Mouse (Mus musculus) forebrain, embryonic 11.5 days (tissue): ENCODE results near the gene Bap1. TPM values are rescaled to one million over a fixed set of nuclear protein-coding genes. Genes with fewer than 3 reads are reported as not detected.

Experiments
- ATAC-seq: fragments of 200-750 bp; cut with Nextera tagmentation; replicated peaks from 2 replicates; pipeline ENCODE4 v1.8.0; 2017; ENCODE audit warnings: moderate TSS enrichment; ENCODE audit not compliant: low FRiP score
- DNase-seq: peaks from one replicate; pipeline ENCODE4 v3.0.0-alpha.2; 2017; ENCODE audit warnings: low spot score
- H3K27ac ChIP-seq: fragments of 300-500 bp; sonication (generic); 2 replicates; pipeline ENCODE4 v1.5.1; 2014; ENCODE audit warnings: low read depth, low read length
- H3K27me3 ChIP-seq: fragments of 300-500 bp; sonication (generic); 2 replicates; pipeline ENCODE4 v1.6.1; 2014; ENCODE audit warnings: mild to moderate bottlenecking, low read length, mixed read lengths; ENCODE audit not compliant: control insufficient read depth, insufficient read depth
- H3K36me3 ChIP-seq: fragments of 300-500 bp; sonication (generic); 2 replicates; pipeline ENCODE4 v1.6.1; 2014; ENCODE audit warnings: mild to moderate bottlenecking, low read length, moderate library complexity, mixed read lengths; ENCODE audit not compliant: control insufficient read depth, insufficient read depth
- H3K4me1 ChIP-seq: fragments of 300-500 bp; sonication (generic); replicated peaks from 2 replicates; pipeline ENCODE4 v1.6.1; 2014; ENCODE audit warnings: low read length, mixed read lengths; ENCODE audit not compliant: control insufficient read depth, insufficient read depth
- H3K4me2 ChIP-seq: fragments of 300-500 bp; sonication (generic); 2 replicates; pipeline ENCODE4 v1.6.1; 2014; ENCODE audit warnings: low read depth, mild to moderate bottlenecking, low read length, moderate library complexity, mixed read lengths; ENCODE audit not compliant: severe bottlenecking
- H3K4me3 ChIP-seq: fragments of 300-500 bp; sonication (generic); 2 replicates; pipeline ENCODE4 v1.5.1; 2014; ENCODE audit warnings: low read depth, low read length
- H3K9ac ChIP-seq: fragments of 300-500 bp; sonication (generic); 2 replicates; pipeline ENCODE4 v1.6.1; 2014; ENCODE audit warnings: low read length
- H3K9me3 ChIP-seq: fragments of 300-500 bp; sonication (generic); 2 replicates; pipeline ENCODE4 v1.6.1; 2016; ENCODE audit warnings: low read length, mixed read lengths; ENCODE audit not compliant: control insufficient read depth
- WGBS: fragments of 180-500 bp; shearing (Covaris S2); extraction: QIAGEN DNeasy Blood & Tissue Kit; methylation state at CpG from one replicate; pipeline ENCODE4 v1.1.7; 2014; 5-methylcytosine and 5-hydroxymethylcytosine counted together
- polyA plus RNA-seq: library from polyadenylated mRNA; unstranded; fragments of >200 nt; fragmentation: Nextera tagmentation; extraction: Ambion mirVana; gene quantifications from 2 replicates; pipeline ENCODE4 v1.2.1, GENCODE M21; 2014

Gene Bap1
- polyA plus RNA-seq, 1 experiment from 2014 or later = 121 TPM

DNA sequence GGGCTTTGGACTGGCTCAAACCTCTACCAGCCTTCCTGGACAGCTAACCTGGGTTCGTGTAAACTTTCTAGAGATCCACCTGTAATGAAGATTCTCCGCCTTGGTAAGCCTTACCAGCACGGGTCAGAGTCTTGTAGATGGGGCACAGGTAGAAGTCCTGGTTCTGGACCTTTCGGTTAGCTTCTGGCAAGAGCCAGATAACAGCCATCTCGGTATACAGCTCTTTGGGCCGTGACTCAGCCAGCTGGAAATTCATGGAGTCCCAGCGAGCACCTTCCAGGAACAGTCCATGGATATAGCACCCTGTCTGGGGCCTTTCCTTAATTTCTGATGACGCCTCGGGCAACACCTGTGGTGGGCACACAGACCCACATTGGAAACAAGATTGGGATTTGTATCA is 9.7 kb downstream of the Bap1 start:
- Histone ChIP-seq H3K9me3 (no peaks in the 10 kb centered on the region), H3K4me1 (no peaks in the 10 kb centered on the region), H3K27ac (no peak overlapping the region), H3K9ac (no peak overlapping the region), H3K27me3 (no peaks in the 10 kb centered on the region), H3K4me3 (no peak overlapping the region), H3K4me2 (no peak overlapping the region), H3K36me3 (peaks cover 24% of the 10 kb centered on the region)
- DNase-seq (no peak), ATAC-seq (no peak)
- WGBS = 94% methylated on average over 9 of the region's 9 CpGs

DNA sequence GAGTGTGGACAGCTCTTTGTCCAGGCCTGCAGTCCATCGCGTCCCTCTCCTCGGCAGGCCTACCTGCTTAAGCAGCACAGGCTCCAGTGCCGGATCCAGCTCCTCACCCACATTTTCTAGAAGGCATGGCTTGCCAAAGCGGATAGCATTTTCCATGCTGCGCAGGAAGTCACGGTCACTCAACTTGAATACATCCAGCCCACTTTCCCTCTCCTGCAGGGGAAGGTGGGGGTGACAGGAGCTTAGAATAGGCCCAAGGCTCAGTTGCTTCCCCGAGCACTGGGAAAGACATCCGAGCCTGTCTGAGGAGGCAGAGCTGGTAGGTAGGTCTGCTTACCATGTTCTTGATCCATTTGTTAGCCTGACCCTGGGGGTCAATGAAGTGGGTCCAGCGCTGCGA is 16.4 kb downstream of the Bap1 start:
- Histone ChIP-seq H3K4me3 (no peak overlapping the region), H3K36me3 (no peaks in the 10 kb centered on the region), H3K9ac (no peak overlapping the region), H3K4me2 (no peak overlapping the region), H3K27ac (no peak overlapping the region), H3K27me3 (no peaks in the 10 kb centered on the region), H3K9me3 (no peaks in the 10 kb centered on the region), H3K4me1 (peaks cover 20% of the 10 kb centered on the region; the same call in 1 of the 2 replicates)
- ATAC-seq (no peak), DNase-seq (no peak)
- WGBS = 93% methylated on average over 11 of the region's 11 CpGs

DNA sequence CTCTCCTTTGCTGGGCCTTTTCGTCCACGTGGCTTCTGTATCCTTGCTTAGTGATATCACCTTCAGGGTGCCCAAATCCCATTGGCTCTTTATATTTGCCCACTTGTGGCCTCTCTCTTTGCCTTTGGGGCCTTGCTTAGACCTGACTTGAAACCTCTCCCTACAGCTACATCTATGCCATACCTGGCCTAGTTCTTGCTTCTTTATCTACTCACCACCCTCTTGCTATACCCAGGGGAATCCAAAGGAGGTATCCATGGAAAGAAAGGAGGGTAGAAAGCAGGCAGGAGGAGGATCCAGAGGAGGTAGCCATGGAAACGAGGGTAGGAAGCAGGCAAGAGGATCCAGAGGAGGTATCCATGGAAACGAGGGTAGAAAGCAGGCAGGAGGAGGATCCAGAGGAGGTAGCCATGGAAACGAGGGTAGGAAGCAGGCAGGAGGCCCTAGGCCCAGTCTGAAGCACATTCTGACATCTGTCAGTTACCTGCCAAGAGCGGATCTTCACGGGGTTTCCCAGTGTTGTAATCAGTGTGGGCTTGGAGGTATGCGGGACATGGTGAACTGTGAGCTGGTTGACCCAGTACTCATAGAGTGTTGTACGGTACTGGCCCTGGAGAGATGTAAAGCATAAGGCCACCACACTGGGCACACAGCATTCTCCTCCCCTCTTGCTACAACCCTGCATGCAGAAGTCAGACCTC is 17.2 kb downstream of the Bap1 start:
- Histone ChIP-seq H3K4me3 (no peak overlapping the region; the same call in 1 of the 2 replicates), H3K9me3 (no peaks in the 10 kb centered on the region), H3K27ac (peak overlapping the region; percentile 59), H3K9ac (no peak overlapping the region), H3K27me3 (no peaks in the 10 kb centered on the region), H3K36me3 (no peaks in the 10 kb centered on the region), H3K4me1 (peaks cover 20% of the 10 kb centered on the region; the same call in 1 of the 2 replicates), H3K4me2 (peak overlapping the region; percentile 24; the same call in 1 of the 2 replicates)
- WGBS = 46% methylated on average over 9 of the region's 9 CpGs
- DNase-seq = no peak
- peak; percentile 38 for ATAC-seq

DNA sequence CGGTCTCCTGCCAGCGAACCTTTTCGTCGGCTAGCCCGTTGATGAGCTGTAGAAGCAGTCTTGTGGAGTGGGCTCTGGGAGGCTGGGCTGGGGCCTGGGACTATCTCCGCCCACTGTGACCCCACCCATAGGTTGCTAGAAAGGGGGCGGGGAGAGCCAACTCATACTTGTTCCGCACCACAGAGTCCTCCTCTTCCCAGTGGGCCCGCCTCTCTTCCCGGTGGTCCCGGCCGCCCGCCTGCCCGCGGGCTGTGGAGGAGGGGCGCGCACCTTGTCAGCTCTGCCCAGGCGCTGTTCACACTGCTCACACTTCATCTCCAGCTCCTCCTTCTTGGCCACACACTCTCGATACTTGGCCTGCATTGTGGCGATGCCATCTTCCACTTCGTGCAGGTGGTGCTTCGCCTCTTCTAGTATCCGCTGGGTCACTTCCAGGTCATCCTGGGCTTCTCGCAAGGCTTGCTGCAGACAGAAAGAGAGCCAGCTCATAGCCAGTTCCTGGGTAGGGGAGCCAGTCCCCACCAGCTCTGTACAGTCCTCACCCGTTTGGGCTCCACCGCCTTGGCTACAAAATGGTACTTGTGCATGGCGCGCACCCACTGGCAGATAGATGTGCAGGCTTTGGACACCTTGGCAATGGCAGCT is 18.3 kb downstream of the Bap1 start:
- DNase-seq = peak; percentile 89
- Histone ChIP-seq H3K9me3 (no peaks in the 10 kb centered on the region), H3K27ac (peak overlapping the region; percentile 59; the same call in 1 of the 2 replicates), H3K4me1 (peaks cover 20% of the 10 kb centered on the region; the same call in 1 of the 2 replicates), H3K4me2 (peak overlapping the region; percentile 49), H3K9ac (peak overlapping the region; percentile 37; the same call in 1 of the 2 replicates), H3K36me3 (no peaks in the 10 kb centered on the region), H3K4me3 (peak overlapping the region; percentile 18), H3K27me3 (no peaks in the 10 kb centered on the region)
- ATAC-seq = peak; percentile 85
- WGBS = 14% methylated on average over 28 of the region's 28 CpGs

DNA sequence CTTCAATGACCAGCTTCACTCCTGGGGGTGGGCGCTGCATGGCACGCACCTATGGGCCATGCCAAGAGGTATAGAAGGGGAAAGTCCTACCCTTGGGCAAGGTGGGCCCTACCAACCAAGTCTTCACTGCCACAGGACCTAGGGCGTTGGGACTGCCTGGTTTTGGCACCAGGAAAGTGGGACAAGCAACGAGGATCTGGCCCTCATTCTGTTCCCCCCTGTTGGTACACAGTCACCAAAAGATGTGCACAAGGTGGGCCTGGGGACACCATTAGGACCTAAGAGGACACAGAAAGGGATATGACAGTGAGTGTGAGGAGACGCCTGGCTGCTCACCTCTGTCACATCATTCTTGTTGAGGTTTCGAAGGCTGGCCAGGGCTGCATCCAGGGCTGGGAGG is 19.9 kb downstream of the Bap1 start:
- DNase-seq = no peak
- Histone ChIP-seq H3K27ac (no peak overlapping the region), H3K36me3 (no peaks in the 10 kb centered on the region), H3K4me1 (peaks cover 20% of the 10 kb centered on the region; the same call in 1 of the 2 replicates), H3K9ac (no peak overlapping the region), H3K9me3 (no peaks in the 10 kb centered on the region), H3K27me3 (no peaks in the 10 kb centered on the region), H3K4me3 (no peak overlapping the region), H3K4me2 (no peak overlapping the region)
- no peak for ATAC-seq
- WGBS = 92% methylated on average over 6 of the region's 6 CpGs

DNA sequence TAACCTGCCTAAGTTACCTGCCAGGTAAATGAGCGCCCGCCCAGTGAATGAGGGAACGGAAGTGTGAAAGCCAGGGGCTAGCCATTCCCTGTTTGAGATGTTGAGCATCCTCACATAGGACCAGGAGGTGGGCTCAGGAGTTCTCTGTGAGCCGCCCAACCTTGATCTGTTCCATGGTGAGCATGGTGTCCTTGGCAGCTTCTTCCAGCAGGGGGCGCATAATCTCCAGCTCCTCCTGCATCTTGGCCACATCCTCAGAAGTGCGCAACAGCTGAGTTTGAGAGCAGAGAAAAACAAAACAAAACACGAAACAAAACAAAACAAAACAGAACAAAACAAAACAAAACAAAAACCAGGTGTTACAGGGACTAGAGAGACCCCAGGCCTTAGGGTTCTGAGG is 20.9 kb downstream of the Bap1 start:
- Histone ChIP-seq H3K27me3 (no peaks in the 10 kb centered on the region), H3K9me3 (no peaks in the 10 kb centered on the region), H3K4me2 (no peak overlapping the region), H3K9ac (no peak overlapping the region), H3K4me3 (no peak overlapping the region), H3K36me3 (no peaks in the 10 kb centered on the region), H3K27ac (no peak overlapping the region), H3K4me1 (peaks cover 20% of the 10 kb centered on the region; the same call in 1 of the 2 replicates)
- WGBS = 26% methylated on average over 7 of the region's 7 CpGs
- no peak for ATAC-seq
- DNase-seq = peak; percentile 88

DNA sequence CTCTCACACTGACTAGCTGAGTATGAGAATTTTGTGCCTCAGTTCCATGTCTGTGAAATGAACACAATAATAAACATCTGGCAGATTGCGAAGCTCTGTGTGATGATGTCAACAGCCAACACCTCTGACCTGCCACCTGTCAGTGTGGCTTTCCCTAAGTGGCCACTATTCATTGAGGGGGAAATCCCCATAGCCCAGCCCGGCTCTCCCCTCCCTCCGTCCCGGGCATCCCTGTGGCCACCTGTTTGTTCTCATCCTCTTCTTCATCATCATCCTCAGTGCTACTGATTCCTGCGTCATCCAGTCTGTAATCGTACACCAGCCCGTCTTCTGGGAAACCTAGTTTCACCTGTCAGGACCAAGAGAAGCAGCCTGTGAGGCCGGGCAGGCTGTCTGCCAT is 34.5 kb downstream of the Bap1 start:
- H3K27me3 ChIP-seq = no peaks in the 10 kb centered on the region
- H3K4me3 ChIP-seq = no peak overlapping the region
- H3K9me3 ChIP-seq = no peaks in the 10 kb centered on the region
- ATAC-seq (no peak), DNase-seq (no peak)
- no peaks in the 10 kb centered on the region for H3K4me1 ChIP-seq
- 84% methylated on average over 8 of the region's 8 CpGs for WGBS
- no peaks in the 10 kb centered on the region for H3K36me3 ChIP-seq
- no peak overlapping the region for H3K4me2 ChIP-seq
- no peak overlapping the region for H3K9ac ChIP-seq
- H3K27ac ChIP-seq = no peak overlapping the region
